25 mouse cellular contexts compared by ENCODE assay signal in genomic region chr4:107064394-107065098, GRCm38 (mm10). TPM values are rescaled to one million over a fixed set of nuclear protein-coding genes. Genes with fewer than 3 reads are reported as not detected.
"Had no signal": no experiment of that assay in that cellular context is flagged by ENCODE, and none has a peak within 500 bp of the region (broad histone marks: within the 10 kb centered on the region; RNA-seq: fewer than 3 reads in every experiment).

No protein-coding gene starts in this region.

- H3K4me2 ChIP-seq: neural tube, embryonic 13.5 days had no signal

- H3K27me3 ChIP-seq: neural tube, embryonic 12.5 days; neural tube, embryonic 13.5 days; neural tube, embryonic 15.5 days; stomach, embryonic 15.5 days had no signal

- H3K9me3 ChIP-seq: neural tube, embryonic 12.5 days; neural tube, embryonic 13.5 days; neural tube, embryonic 15.5 days; stomach, embryonic 15.5 days had no signal

- H3K27ac ChIP-seq: neural tube, embryonic 12.5 days; neural tube, embryonic 13.5 days; neural tube, embryonic 15.5 days; stomach, embryonic 15.5 days; stomach, postnatal 0 days had no signal

- DNase-seq: retina, postnatal 1 day; right cerebral cortex, postnatal 14 days; right cerebral cortex, postnatal 25 days; right cerebral cortex, postnatal 4 days; spleen, adult 18-20 months; thymus, adult 18-20 months; thymus, adult 2 months; thymus, postnatal 14 days; thymus, postnatal 25 days; thymus, postnatal 36 days; thymus, postnatal 4 days had no signal

- H3K9ac ChIP-seq: neural tube, embryonic 12.5 days; neural tube, embryonic 13.5 days; neural tube, embryonic 15.5 days; stomach, embryonic 15.5 days had no signal

- H3K4me3 ChIP-seq: neural tube, embryonic 12.5 days; neural tube, embryonic 13.5 days; neural tube, embryonic 15.5 days; stomach, embryonic 15.5 days had no signal

RNA-seq across cellular contexts. Expression of gene Cdcp2, which starts 32.1 kb away (rescaled TPM):
- total RNA-seq: neutrophil, adult 5-6 weeks had no signal
- polyA plus RNA-seq: neural tube, embryonic 13.5 days; neural tube, embryonic 14.5 days; neural tube, embryonic 15.5 days; small intestine, adult 2 months; spleen, adult 2 months; stomach, embryonic 14.5 days; stomach, embryonic 15.5 days; stomach, embryonic 16.5 days; stomach, postnatal 0 days; testis, adult 2 months; thymus, postnatal 0 days; urinary bladder, adult 2 months had no signal
